Mouse (Mus musculus): ENCODE data around the gene Pdcd4. TPM values are rescaled to one million over a fixed set of nuclear protein-coding genes. Genes with fewer than 3 reads are reported as not detected.
"Not testable (repeated sequence)": the region's sequence is repeated elsewhere in the genome, so short reads cannot be mapped to it uniquely, and the experiment has no call there.

Pdcd4 gene
- polyA plus RNA-seq, 1 experiment from 2014 or later: 58.0 TPM

DNA sequence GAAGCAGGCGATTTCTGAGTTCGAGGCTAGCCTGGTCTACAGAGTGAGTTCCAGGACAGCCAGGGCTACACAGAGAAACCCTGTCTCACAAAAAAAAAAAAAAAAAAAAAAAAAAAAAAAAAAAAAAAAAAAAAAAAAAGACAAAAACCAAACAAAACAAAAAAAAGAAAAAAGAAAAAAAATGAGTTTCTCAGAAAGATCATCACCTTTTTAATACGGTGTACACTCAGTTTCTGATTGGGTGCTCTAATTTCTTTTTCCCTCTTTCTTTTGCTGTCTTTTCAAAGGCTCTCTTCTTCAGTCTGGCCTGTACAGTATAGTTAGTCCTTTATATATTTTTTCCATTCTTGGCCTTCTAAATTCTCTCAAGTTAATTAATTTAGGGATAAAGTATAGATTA lies 72.3 kb downstream of the Pdcd4 start:
- not testable (repeated sequence) for H3K4me1 ChIP-seq (replicated peaks; ENCODE audit: control insufficient read depth, insufficient read depth, low read length); H3K4me3 ChIP-seq (replicated peaks; ENCODE audit: low read length); H3K36me3 ChIP-seq (replicated peaks; ENCODE audit: control insufficient read depth, insufficient read depth); H3K9me3 ChIP-seq (ENCODE audit: control insufficient read depth, low read length); H3K4me2 ChIP-seq (replicated peaks); H3K9ac ChIP-seq; ATAC-seq (ENCODE audit: low FRiP score); H3K27ac ChIP-seq; H3K27me3 ChIP-seq (ENCODE audit: control insufficient read depth, insufficient read depth, low read length); DNase-seq (ENCODE audit: low spot score)
- WGBS: 97% methylated on average over 3 of the region's 3 CpGs

DNA sequence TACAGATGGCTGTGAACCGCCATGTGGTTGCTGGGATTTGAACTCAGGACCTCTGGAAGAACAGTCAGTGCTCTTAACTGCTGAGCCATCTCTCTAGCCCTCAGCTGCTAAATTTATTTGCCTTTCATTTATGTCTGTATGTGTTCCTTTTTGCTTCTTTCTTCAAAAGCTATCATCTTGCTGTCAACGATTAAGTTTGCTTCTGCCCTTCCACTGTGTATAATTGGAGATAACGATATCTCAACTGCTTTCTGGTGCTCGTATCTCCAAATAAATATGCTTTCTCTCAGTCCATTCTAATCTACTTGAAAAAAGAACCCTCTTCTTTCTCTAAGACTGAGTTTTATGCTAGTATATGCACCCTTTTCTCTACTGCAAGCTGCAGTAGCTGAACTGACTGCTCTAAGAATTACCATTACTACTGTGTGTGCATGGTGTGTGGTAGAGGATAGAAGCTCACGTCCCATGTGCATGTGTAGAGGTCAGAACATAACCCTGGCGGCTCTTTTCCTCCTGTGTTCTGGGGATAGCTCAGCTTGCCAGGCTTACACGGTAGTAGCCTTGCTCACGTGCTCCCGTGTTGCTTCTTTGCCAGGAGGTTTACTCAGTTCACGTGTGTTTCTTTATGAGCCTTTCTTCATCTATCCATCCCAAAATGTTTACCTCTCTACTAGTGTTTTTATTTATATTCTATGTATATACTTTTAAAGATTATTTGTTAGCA lies 73.0 kb downstream of the Pdcd4 start:
- ATAC-seq (ENCODE audit: low FRiP score) (no peak), DNase-seq (ENCODE audit: low spot score) (no peak)
- Histone ChIP-seq H3K9ac (no peak overlapping the region), H3K36me3 (replicated peaks; ENCODE audit: control insufficient read depth, insufficient read depth) (no peaks in the 10 kb centered on the region), H3K4me3 (replicated peaks; ENCODE audit: low read length) (no peak overlapping the region), H3K27ac (no peak overlapping the region), H3K9me3 (ENCODE audit: control insufficient read depth, low read length) (no peaks in the 10 kb centered on the region), H3K4me1 (replicated peaks; ENCODE audit: control insufficient read depth, insufficient read depth, low read length) (no peaks in the 10 kb centered on the region), H3K27me3 (ENCODE audit: control insufficient read depth, insufficient read depth, low read length) (no peaks in the 10 kb centered on the region), H3K4me2 (replicated peaks) (no peak overlapping the region)
- 93% methylated on average over 10 of the region's 10 CpGs for WGBS

DNA sequence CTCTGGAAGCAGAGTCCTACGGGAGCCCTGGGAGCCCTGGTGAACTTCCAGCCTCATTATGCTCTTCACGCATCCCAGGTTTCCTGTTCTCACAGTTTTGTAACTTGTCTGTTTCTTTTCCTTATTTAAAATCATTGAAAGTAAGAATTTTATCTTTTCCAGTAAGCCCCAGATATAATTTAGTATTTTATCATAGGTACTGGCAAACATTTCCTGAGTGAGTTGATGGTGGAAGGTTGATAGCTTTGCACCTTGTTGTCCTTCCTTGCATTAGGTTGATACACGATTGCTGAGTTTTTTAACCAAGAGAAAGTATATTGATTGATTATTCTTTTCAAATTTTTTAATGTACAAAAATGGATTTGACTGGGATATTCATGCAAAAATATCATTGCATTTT lies 77.2 kb downstream of the Pdcd4 start:
- H3K27me3 ChIP-seq (ENCODE audit: control insufficient read depth, insufficient read depth, low read length): no peaks in the 10 kb centered on the region
- H3K9ac ChIP-seq: no peak overlapping the region
- no peaks in the 10 kb centered on the region for H3K9me3 ChIP-seq (ENCODE audit: control insufficient read depth, low read length)
- H3K36me3 ChIP-seq (replicated peaks; ENCODE audit: control insufficient read depth, insufficient read depth): no peaks in the 10 kb centered on the region
- ATAC-seq (ENCODE audit: low FRiP score) (no peak), DNase-seq (ENCODE audit: low spot score) (no peak)
- H3K27ac ChIP-seq: no peak overlapping the region
- WGBS: 87% methylated on average over 3 of the region's 3 CpGs
- no peak overlapping the region for H3K4me3 ChIP-seq (replicated peaks; ENCODE audit: low read length)
- no peak overlapping the region for H3K4me2 ChIP-seq (replicated peaks)
- H3K4me1 ChIP-seq (replicated peaks; ENCODE audit: control insufficient read depth, insufficient read depth, low read length): no peaks in the 10 kb centered on the region

- Histone ChIP-seq H3K4me3 (replicated peaks; ENCODE audit: low read length) (no peak overlapping the region), H3K9ac (no peak overlapping the region), H3K9me3 (ENCODE audit: control insufficient read depth, low read length) (no peaks in the 10 kb centered on the region), H3K27me3 (ENCODE audit: control insufficient read depth, insufficient read depth, low read length) (no peaks in the 10 kb centered on the region), H3K4me1 (replicated peaks; ENCODE audit: control insufficient read depth, insufficient read depth, low read length) (no peaks in the 10 kb centered on the region), H3K36me3 (replicated peaks; ENCODE audit: control insufficient read depth, insufficient read depth) (no peaks in the 10 kb centered on the region; the same call in 1 of the 2 replicates), H3K4me2 (replicated peaks) (no peak overlapping the region), H3K27ac (no peak overlapping the region)
- ATAC-seq (ENCODE audit: low FRiP score): no peak
- no peak for DNase-seq (ENCODE audit: low spot score)
- 85% methylated on average over 7 of the region's 7 CpGs for WGBS
Observed at GRCm38 (mm10) chr19:53971938-53972337, 79.9 kb downstream of the Pdcd4 start.

DNA sequence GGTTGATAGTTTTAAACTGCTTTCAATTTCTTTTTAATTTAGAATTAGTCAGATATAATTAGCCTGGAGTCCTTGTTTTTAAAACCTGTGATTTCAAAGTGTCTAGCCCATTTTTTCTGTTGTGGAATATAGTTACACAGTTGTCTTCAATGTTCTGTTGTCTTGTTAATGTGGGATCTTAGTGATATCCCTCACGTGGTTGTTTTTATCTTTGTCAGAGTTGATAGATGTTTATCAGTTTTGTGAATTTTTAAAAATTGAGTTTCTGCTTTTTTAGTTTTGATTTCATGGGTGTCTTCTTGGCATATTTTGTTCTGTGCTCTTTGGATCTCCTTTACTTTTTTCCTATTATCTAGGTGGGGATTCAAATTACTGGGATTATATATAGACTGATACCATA lies 81.6 kb downstream of the Pdcd4 start:
- no peak overlapping the region for H3K27ac ChIP-seq
- WGBS: 88% methylated on average over 1 of the region's 1 CpGs
- ATAC-seq (ENCODE audit: low FRiP score): no peak
- no peaks in the 10 kb centered on the region; the same call in 1 of the 2 replicates for H3K36me3 ChIP-seq (replicated peaks; ENCODE audit: control insufficient read depth, insufficient read depth)
- H3K9ac ChIP-seq: no peak overlapping the region
- H3K4me2 ChIP-seq (replicated peaks): no peak overlapping the region
- no peak overlapping the region for H3K4me3 ChIP-seq (replicated peaks; ENCODE audit: low read length)
- H3K4me1 ChIP-seq (replicated peaks; ENCODE audit: control insufficient read depth, insufficient read depth, low read length): no peaks in the 10 kb centered on the region
- no peaks in the 10 kb centered on the region for H3K27me3 ChIP-seq (ENCODE audit: control insufficient read depth, insufficient read depth, low read length)
- no peak for DNase-seq (ENCODE audit: low spot score)
- H3K9me3 ChIP-seq (ENCODE audit: control insufficient read depth, low read length): 0 out of 2 replicates have a peak, but pooled peaks cover 5% of the 10 kb centered on the region

Other genes starting within 250 kb of the Pdcd4 start
- 0.87 and 0.94 TPM in 2 replicates for gene Rbm20, start 214.9 kb upstream of the Pdcd4 start, polyA plus RNA-seq (2014; fragmentation: Nextera tagmentation; extraction: Ambion mirVana)
- gene Shoc2, start 52.1 kb downstream of the Pdcd4 start, polyA plus RNA-seq (2014; fragmentation: Nextera tagmentation; extraction: Ambion mirVana): 75.3 and 83.0 TPM in 2 replicates
- 149 and 155 TPM in 2 replicates for gene Bbip1, start 52.4 kb downstream of the Pdcd4 start, polyA plus RNA-seq (2014; fragmentation: Nextera tagmentation; extraction: Ambion mirVana)
- 7.5 and 9.6 TPM in 2 replicates for gene Adra2a, start 151.9 kb downstream of the Pdcd4 start, polyA plus RNA-seq (2014; fragmentation: Nextera tagmentation; extraction: Ambion mirVana)